23 mouse cellular contexts compared by ENCODE assay signal in genomic region chr19:53479590-53479989, GRCm38 (mm10). TPM values are rescaled to one million over a fixed set of nuclear protein-coding genes. Genes with fewer than 3 reads are reported as not detected.
DNase-seq lines count a peak whose midpoint lies in the region; ATAC-seq lines count a peak whose summit lies in the region.
"Had no signal": no experiment of that assay in that cellular context is flagged by ENCODE, and none has a peak within 500 bp of the region (broad histone marks: within the 10 kb centered on the region; RNA-seq: fewer than 3 reads in every experiment).

No protein-coding gene starts in this region.

- no peak overlapping the region for H3K27ac ChIP-seq in midbrain, embryonic 14.5 days (replicated peaks; ENCODE audit: low read depth, low read length)
- H3K27ac ChIP-seq: hindbrain, embryonic 12.5 days; limb, embryonic 10.5 days; liver, embryonic 13.5 days; stomach, embryonic 15.5 days had no signal

- WGBS in midbrain, embryonic 14.5 days: 90% methylated on average over 8 of the region's 8 CpGs

- H3K36me3 ChIP-seq in splenic B cell, adult 2 months (ENCODE audit: control insufficient read depth, insufficient read depth, low read length, poor library complexity, severe bottlenecking): no peaks in the 10 kb centered on the region
- no peaks in the 10 kb centered on the region for H3K36me3 ChIP-seq in midbrain, embryonic 14.5 days (ENCODE audit: control insufficient read depth, insufficient read depth, low read length)
- H3K36me3 ChIP-seq: hindbrain, embryonic 12.5 days; limb, embryonic 10.5 days; liver, embryonic 13.5 days; stomach, embryonic 15.5 days had no signal

- H3K9me3 ChIP-seq in midbrain, embryonic 14.5 days (ENCODE audit: control insufficient read depth, low read length): no peaks in the 10 kb centered on the region
- H3K9me3 ChIP-seq: hindbrain, embryonic 12.5 days; limb, embryonic 10.5 days; liver, embryonic 13.5 days; stomach, embryonic 15.5 days had no signal

- no peak overlapping the region for H3K9ac ChIP-seq in midbrain, embryonic 14.5 days (replicated peaks; ENCODE audit: low read length)
- H3K9ac ChIP-seq: hindbrain, embryonic 12.5 days; liver, embryonic 13.5 days; stomach, embryonic 15.5 days had no signal

- no peak overlapping the region for H3K4me2 ChIP-seq in midbrain, embryonic 14.5 days (ENCODE audit: low read length)
- H3K4me2 ChIP-seq: hindbrain, embryonic 12.5 days; liver, embryonic 13.5 days; midbrain, embryonic 11.5 days; stomach, embryonic 15.5 days had no signal

- no peak overlapping the region for H3K4me3 ChIP-seq in midbrain, embryonic 14.5 days (replicated peaks; ENCODE audit: low read depth, low read length)
- H3K4me3 ChIP-seq: erythroblast, embryonic 14.5 days; hindbrain, embryonic 12.5 days; limb, embryonic 10.5 days; liver, embryonic 13.5 days; myocyte; stomach, embryonic 15.5 days had no signal

- no peaks in the 10 kb centered on the region for H3K27me3 ChIP-seq in splenic B cell, adult 2 months (ENCODE audit: control insufficient read depth, insufficient read depth, low read length, poor library complexity, severe bottlenecking)
- no peaks in the 10 kb centered on the region for H3K27me3 ChIP-seq in midbrain, embryonic 14.5 days (ENCODE audit: control insufficient read depth, insufficient read depth, low read length)
- H3K27me3 ChIP-seq: hindbrain, embryonic 12.5 days; liver, embryonic 13.5 days; stomach, embryonic 15.5 days had no signal

- ATAC-seq in CD4-positive, CD25-positive, alpha-beta regulatory T cell, adult 4 months: peak; percentile 75
- peak; percentile 64 for ATAC-seq in inflammation-experienced regulatory T-cells, adult 6 months
- no peak for ATAC-seq in midbrain, embryonic 14.5 days (ENCODE audit: low FRiP score, low TSS enrichment)
- ATAC-seq: forebrain, embryonic 14.5 days; intestine, postnatal 0 days; lung, postnatal 0 days had no signal

- DNase-seq in lung, postnatal 4 days: peak; percentile 46 to 48
- DNase-seq in lung, postnatal 10 days: no peak
- peak; percentile 78 for DNase-seq in splenic B cell, adult 2 months (ENCODE audit: low read depth, low spot score)
- DNase-seq in midbrain, embryonic 14.5 days: no peak
- DNase-seq in cerebellum, postnatal 14 days: no peak
- DNase-seq: adrenal gland, postnatal 10 days; cerebellum, adult 11-12 months; cerebellum, postnatal 36 days; layer of hippocampus, postnatal 36 days; liver, embryonic 13.5 days; right cerebral cortex, adult 18-20 months; thymus, postnatal 14 days had no signal

- H3K4me1 ChIP-seq in midbrain, embryonic 14.5 days (ENCODE audit: control insufficient read depth, insufficient read depth, low read length): no peaks in the 10 kb centered on the region
- H3K4me1 ChIP-seq: hindbrain, embryonic 12.5 days; stomach, embryonic 15.5 days had no signal

RNA-seq across cellular contexts. Expression of gene Dusp5, which starts 49.3 kb away (rescaled TPM):
- polyA plus RNA-seq in CD4-positive, CD25-positive, alpha-beta regulatory T cell, adult 4 months (2017; shearing (Covaris generic)): 10 to 100 TPM in 1 of 2 experiments, 1 to 10 TPM in 1; 6.7 to 11.1 TPM
- 10 to 100 TPM in 1 of 3 experiments, 1 to 10 TPM in 2; 5.8 to 13.8 (median 6.4) TPM for polyA plus RNA-seq in inflammation-experienced regulatory T-cells, adult 6 months (2017; shearing (Covaris generic))
- polyA plus RNA-seq in midbrain, embryonic 14.5 days (2014; fragmentation: Nextera tagmentation; extraction: Ambion mirVana): 3.1 and 4.6 TPM in 2 replicates

Comparison
In these comparisons a context has a peak if more than half of its experiments do, and no peak if none do; other contexts are left out.
1. DNase-seq: peak in lung, postnatal 4 days (2 of 2) and splenic B cell, adult 2 months (single experiment); none in lung, postnatal 10 days (single experiment), midbrain, embryonic 14.5 days (single experiment) and cerebellum, postnatal 14 days (0 of 2).